Mouse (Mus musculus): ENCODE data around the gene Hspa2. TPM values are rescaled to one million over a fixed set of nuclear protein-coding genes. Genes with fewer than 3 reads are reported as not detected.

The Hspa2 gene
- total RNA-seq (2023), result 1 to 10 TPM; 7.3 to 9.1 TPM

DNA sequence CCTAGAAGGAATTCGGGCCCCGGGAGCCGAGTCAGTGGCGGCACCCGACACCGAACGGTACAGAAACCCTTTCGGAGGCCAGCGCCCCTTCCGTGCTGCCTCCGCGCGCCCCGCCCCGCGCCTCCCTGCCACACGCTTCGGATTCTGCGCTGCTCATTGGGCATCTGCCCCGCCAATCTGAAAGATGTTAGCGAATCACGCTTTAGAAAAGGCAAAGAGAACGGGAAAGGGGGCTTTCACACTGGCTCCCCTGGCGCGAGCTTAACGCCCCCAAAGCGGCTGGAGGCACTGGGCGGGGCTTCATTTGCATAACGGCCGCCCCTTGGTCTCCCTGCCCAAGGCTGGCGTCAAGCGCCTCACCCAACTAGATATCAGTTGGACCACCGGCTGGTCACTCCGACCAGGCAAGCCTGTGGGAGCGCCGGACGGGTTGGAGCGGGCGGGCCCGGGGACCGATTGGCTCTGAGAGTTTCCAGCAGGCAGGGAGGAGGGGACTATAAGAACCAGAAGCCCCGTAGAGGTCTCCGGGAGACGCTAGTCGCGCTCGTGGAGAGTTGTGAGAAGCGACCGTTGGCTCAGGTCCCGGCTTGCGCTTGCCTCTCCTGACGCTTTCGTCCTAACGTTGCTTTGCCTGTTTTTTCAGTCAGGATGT lies at the start of gene Hspa2:
Gene Hspa2, plus strand, starts transcription at position 291 of the 652 bp plus-strand sequence.

DNA sequence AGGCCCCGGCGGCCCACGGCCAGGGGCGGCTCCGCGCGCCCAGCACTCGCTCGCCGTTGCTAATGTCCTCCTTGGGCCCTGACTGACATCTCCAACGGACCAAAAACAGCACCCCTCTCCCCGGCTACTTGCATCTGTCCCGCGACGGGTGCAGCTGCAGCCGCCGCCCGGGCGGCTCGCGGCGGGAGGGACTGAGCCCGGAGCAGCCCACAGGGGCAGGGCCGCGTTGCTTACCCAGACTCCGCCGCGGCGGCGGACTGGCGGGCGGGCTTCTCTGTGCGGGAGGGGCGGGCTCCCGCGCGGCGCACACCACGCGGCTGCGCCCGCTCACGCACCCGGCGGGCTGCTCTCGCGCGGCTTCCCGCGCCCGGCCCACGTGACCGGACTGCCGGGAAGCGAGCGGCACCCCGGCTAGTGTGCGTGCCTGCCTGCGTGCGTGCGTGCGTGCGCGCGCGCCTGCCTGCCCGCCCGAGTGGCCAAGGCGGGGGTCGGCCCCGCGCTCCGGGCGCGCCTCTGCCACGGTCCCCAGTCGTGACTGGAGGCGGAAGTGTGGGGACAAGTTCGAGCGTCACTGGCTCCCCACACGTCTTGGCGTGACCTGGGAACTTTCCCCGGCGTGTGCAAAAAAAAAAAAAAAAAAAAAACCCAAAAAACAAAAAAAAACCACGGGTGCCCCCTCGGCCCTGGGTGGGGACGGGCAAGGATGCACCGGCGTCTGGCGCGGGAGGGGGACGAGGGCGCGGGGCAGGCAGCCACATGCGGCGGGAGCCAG lies 34.6 kb upstream of the Hspa2 start, which contains the start of gene Zbtb25:
Gene Zbtb25, minus strand, starts transcription at position 397 of the 772 bp plus-strand sequence.

DNA sequence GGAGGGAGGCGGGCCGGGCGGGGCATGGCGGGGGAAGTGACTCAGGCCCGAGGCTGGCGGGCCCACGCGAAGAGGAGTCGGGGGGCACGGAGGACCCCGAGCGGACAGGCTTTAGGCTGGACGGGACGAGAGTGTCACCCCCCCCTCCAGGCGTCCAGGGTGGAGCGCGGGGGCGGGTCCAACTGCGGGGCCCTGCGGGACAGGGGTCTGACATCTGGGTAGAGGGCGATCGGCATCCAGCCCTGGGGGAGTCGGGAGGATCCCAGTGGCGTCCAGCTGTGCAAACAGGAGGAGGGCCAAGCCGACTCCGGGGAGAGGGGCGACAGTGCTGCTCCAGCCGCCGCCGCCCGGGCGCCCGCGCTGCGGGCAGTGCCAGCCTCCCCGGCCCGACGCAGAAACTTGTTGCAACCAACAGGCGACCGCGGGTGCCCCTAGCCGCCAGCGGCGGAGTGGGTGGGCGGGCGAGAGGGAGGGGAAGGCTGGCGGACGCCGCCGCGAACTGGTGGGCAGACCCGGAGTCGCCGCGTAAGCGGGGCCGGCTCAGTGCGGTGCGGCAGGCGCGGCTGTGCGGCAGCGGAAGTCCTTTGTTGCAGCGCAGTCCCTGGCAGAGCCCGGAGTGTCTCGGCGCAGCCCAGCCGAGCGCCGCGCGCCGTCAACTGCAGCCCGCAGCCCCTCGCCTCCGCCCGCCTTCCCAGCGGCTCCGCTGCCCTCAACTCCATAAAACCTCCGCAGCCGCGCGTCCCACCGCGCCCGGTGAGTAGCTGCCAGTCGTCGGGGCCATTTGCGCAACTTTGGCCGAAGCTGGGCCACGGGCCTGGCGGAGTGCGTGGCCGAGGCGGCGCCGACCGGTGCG lies 33.8 kb upstream of the Hspa2 start, which contains the start of gene Zbtb1:
Gene Zbtb1, plus strand, starts transcription at position 289 of the 853 bp plus-strand sequence.

DNA sequence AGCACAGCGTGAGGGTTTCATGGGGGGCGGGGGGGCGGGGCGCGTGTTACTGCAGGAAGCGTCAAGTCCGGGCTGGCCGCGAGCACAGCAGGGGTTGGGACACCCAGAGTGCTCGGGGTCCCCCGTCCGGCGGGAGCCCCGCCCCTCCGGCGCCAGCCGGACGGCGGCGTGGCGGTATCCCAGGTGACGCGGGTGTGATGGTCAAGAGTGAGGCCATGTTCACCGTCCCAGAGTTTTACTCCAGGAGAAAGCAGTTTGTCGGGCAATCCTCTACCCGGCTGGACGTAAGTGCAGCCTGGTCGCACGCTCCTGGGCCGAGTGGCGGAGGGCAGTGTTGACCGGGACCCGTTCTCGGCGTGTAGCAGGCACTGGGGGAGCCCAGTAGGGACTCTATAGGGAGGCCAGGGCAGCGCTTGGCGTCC lies 13.5 kb downstream of the Hspa2 start, which contains the start of gene Ppp1r36:
Gene Ppp1r36, plus strand, starts transcription at position 106 of the 422 bp plus-strand sequence.

Other genes with a start within 250 kb of the Hspa2 start
- not detected for gene Esr2, start 226.9 kb upstream of the Hspa2 start, total RNA-seq (2023)
- not detected for gene Tex21, start 157.4 kb upstream of the Hspa2 start, total RNA-seq (2023)
- 10 to 100 TPM in 1 of 2 experiments, 1 to 10 TPM in 1; 9.9 to 13.7 TPM for gene Mthfd1, start 148.9 kb upstream of the Hspa2 start, total RNA-seq (2023)
- under 1 TPM; 0.24 to 0.33 TPM for gene Akap5, start 79.3 kb upstream of the Hspa2 start, total RNA-seq (2023)
- gene Zbtb25, start 34.6 kb upstream of the Hspa2 start, total RNA-seq (2023), result 10 to 100 TPM in 1 of 2 experiments, 1 to 10 TPM in 1; 9.5 to 12.8 TPM
- gene Zbtb1, start 33.9 kb upstream of the Hspa2 start, total RNA-seq (2023), result 10 to 100 TPM; 10.2 to 11.0 TPM
- gene Ppp1r36, start 13.4 kb downstream of the Hspa2 start, total RNA-seq (2023), result not detected
- 100 to 1,000 TPM; 112 to 121 TPM for gene Plekhg3, start 126.7 kb downstream of the Hspa2 start, total RNA-seq (2023)